Mouse (Mus musculus) embryo, embryonic 9.5 days (tissue): ENCODE measurements around the gene Tmem43.

ENCODE experiments used
- DNase-seq: peaks from one replicate; pipeline ENCODE4 v3.0.0-alpha.2; 2017; ENCODE audit errors: extremely low spot score

Gene Tmem43

DNA sequence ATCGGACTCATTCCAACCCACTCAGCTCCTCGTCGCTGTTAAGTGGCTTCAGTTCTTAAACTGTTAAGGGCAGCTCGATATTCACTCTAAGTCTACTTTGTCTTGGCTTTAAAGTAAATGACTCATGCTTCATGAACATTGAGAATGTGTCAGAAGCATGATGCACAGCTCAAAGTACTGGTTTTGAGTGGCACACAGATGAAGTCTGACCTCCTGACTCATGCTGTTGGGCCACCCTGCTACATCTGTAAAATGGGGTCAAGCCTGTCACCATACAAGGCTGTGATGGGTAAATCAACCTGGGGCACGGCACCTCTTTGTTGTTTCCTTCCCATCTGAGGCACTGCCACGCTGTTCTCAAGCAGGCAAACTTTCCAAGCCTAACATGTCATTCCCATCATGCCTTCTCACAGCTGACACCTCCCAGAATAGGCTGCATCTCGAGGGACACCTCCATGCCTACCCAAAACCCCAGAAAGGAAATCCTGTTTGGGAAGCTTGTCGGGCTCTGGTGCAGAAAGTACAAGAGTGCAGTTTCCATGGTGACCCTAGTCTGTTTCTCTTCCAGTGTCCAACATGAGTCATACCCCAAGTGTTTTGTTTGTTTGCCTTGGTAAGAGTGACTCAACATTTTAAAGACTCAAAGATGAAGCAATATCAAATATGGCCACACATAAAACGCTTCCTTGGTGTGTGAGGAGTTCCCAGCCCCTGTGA is 15.2 kb downstream of the Tmem43 start:
- DNase-seq: no peak

DNA sequence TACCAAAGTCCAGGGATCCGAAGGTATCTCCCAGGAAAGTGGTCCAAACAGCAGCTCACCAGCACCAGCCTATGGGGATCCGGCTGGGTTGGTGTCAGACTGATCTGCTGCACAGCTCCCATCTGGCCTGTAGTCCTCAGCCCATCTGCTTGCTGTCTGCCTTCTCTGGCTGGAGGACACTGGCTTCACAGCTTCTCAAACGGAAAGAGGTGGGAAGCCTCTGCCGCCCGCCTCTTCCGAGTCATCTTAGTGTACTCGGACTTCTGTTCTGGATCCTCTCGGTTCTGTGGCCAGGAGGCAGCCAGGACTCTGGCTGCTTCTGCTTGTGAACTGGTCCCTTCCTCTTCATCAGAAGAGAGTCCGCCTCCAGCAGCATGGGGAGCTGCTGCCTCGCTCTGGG is 16.4 kb downstream of the Tmem43 start:
- DNase-seq: no peak

DNA sequence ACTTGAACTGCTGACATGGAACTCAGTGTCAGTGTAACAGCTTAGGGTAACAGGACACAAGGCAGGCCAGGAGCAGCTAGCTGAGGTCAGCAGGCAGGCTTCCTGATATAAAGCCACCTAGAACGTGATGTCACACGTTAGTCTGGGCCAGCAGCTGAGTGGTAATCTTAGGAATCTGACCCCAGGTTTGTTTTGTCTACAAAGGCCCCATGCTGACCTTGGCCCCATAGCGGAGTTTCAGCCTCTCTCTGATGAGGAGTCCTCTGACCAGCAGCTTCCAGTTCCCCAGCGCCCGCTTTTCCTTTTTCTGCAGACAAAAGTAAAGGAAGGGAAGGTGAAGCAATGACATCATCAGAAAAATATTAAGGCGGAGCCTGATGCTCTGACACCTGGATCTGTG is 17.5 kb downstream of the Tmem43 start:
- no peak for DNase-seq

DNA sequence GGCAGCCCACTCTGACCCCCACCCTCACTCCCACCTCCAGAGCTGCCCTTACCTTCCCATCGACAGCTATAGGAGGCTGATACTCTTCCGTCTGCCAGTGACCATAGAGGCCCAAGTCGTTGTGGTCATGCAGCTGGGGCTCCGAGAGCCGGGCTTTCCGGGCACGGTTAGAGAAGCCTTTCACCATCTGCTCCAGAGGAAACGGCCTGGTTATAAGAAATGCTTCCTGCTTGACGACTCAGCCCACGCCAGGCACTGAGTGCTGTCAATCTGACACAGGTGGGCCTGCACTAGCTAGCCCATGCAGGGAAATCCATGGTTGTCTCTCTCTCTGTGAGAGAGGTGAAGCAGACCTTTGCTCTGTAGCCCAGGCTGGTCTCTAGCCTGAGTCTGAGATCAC is 19.6 kb downstream of the Tmem43 start:
- no peak for DNase-seq

DNA sequence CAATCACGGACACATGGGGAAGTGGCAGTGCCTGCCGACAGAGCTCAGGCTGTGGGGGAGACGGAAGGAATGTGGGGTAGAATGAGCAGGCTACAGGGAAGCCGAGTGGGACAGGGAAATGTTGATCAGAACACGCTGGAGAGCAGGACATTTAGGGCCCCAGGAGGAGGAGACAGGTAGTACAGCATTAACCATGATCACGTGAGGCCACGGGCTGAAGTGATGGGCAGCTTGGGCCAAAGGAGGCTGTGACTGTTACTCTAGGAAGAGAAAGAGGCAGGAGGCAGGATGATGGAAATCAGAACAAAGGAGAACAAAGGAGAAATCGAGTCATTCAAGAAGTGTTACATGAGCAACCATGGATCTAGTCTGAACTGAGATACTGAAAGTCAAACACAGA is 21.0 kb downstream of the Tmem43 start:
- no peak for DNase-seq

DNA sequence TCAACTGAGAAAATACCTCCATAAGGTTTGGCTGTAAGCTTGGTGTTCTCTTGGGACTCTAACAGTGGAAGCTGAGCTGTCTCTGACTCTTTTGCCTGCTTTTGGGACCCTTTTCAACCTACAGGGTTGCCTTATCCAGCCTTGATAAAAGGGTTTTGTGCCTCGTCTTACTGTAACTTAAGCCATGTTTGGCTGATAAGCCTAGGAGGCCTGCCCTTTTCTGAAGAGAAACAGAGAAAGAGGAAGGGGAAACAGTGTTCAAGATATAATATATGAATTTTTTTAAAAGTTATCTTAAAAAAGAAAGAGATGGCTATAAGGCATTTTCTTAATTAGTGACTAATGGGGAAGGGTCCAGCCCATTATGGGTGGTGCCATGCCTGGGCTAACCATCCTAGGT is 29.8 kb downstream of the Tmem43 start:
- no peak for DNase-seq

DNA sequence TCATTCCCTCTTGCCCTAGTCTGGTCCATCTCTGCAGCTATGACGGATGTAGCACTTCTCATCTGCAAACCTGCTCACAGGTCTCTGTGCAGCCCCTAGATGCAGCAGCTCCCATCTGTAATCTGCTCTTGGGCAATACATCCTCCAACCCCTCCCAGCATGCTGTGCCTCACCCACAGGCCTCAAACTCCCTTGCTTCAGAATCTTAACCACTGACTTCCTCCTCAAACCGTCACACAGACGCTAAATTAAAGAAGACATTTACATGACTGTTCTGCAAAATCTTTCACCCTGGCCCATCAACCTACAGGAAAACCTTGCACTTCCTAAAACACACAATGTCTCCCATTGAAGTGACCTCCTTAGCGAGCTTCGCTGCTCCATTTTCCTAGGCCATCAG is 32.5 kb downstream of the Tmem43 start:
- no peak for DNase-seq

DNA sequence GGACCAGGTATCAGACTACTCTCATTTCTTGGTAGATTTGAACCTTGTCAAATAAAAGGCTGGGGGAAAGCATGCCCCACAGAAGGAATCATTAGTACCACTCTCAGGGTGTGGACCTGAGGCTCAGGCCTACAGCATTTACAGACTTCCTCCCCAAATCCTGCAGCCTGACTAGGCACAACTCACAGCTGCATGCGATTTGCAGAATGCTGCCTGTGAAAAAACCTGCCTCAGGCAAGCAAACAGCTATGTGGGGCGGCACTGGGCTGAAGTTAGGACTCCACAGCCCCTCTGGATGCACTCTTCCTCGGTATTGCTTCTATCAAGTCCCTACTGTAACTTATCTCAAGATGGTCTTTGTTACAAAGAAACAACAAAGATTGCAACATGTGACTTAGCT is 34.5 kb downstream of the Tmem43 start:
- DNase-seq: no peak

DNA sequence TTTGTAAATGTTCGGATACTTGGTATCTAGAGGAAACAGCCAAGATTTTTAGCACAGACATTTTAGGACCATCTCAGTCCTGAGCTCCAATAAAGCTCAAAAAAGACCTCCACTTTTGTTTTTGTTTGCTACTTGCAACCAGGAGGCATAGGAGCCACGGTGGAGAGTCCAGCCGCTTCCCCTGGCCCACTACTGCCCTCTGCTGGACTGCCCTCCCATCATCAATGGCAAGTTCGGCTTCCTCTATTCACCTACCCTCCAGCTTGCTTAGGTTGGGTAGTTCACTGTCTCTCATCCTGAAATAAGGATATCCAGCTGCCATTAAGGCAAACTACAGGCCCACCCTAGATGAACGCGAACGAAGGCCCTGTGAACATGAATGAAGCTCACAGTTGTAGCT is 35.8 kb downstream of the Tmem43 start:
- peak; percentile 61 for DNase-seq

DNA sequence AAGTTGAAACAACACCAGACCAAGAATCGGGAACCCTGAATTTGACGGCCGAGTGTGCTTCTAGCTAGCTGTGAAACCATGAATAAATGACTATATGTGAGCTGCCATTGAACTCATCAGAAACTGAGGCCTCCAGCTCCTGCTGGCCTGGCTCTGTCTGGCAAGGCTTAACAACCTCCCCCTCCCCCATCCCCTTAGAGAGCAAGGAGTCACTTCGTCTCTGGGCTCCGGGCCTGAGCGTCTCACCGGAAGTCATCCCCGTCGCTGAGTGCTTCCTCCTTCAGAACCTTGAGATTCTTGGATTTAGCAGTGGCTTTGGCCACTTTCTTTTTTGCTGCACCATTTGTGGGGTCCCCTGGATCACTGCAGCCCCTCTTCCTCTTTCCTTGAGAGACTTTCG is 36.7 kb downstream of the Tmem43 start:
- DNase-seq: no peak

DNA sequence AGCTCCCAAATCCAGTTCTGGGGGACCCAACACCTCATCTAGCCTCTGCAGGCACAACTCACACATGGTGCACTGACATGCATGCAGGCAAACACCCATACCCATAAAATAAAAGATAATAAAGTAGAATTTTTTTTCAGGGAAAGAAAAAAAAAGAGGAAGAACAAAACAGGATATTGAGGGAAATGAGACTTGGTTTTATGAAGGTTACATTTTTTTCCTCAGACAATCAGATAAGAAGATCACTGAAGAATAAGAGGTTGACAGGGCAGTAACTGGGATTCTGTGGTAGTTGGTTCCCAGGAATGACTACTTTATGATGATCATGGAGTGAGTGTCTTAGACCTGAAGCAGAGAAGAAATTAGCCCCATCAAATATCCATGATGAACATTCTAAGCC is 40.6 kb downstream of the Tmem43 start:
- no peak for DNase-seq

DNA sequence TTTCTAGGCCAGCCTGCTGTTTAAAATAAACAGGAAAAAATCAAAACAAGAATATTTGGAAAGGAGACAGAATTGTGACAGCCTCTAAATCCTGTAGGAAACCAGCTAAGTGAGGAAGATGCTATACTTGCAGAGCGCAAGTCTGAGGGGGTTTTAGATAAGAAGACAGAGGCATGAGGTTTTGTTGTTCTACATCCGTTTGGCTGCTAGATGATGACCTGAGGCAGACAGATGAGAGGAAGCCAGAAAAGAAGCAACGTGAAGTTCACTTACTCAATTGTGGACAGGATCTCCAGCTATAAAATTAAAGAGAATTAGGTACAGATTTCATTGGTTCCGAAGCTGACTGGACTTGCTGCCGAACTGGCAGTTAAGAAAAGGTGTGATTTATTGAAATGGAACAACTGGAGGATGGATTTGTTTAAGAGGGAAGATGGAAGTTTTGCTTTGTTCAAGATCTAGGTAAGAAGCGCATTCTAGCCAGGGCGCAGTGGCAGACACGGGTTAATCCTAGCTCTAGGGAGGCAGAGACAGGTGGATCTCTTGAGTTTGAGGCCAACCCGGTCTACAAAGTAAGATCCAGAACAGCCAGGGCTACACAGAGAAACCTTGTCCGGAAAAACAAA is 41.3 kb downstream of the Tmem43 start:
- DNase-seq: no peak

DNA sequence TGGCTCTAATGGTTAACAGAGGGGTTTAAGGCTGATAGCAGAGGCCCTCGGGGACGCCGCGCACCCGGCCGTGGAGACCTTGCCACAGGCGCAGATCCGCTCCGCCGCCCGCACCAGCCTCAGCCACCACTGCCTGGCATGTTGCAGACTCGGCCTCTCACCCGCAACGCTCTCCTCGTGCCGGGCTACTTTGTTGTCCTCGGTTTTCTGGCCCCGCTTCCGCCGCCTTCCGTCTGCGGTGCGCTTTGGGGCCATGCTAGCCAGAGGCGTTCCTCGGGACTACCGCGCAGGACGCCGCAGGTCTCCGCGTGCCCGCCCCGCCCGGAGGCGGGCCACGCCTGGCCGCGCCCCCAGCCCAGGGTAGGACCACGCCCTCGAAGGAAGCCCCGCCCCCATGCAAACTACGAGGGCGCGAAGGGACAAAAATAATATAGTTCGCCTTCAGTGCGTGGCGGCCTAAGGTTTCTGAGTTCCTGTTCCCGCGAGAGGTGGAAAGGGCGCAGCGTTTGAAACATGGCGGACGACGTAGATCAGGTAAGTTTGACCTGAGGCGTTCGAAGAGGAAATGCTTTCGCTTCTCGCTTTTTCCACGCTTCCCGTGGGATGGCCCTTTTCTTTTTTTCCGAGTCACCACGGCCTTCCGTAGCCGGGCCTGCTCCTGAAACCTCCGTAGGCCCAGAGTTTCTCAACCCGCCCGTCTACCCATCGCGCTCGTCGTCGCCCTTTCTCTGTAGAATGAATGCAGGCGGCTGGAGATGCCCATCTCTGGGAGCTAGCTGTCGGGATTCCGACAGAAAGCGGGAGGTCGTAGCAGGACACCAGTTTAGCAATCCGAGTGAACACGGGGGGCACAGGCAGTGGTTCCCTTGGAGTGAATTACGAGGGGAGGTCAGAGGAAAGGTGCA is 42.3 kb downstream of the Tmem43 start, which contains the start of the genes Xpc and Lsm3:
TSS of gene Xpc (minus strand) at position 344 of the 905 bp plus-strand sequence.
TSS of gene Lsm3 (plus strand) at position 384 of the 905 bp plus-strand sequence.
- peak; percentile 99 for DNase-seq

DNA sequence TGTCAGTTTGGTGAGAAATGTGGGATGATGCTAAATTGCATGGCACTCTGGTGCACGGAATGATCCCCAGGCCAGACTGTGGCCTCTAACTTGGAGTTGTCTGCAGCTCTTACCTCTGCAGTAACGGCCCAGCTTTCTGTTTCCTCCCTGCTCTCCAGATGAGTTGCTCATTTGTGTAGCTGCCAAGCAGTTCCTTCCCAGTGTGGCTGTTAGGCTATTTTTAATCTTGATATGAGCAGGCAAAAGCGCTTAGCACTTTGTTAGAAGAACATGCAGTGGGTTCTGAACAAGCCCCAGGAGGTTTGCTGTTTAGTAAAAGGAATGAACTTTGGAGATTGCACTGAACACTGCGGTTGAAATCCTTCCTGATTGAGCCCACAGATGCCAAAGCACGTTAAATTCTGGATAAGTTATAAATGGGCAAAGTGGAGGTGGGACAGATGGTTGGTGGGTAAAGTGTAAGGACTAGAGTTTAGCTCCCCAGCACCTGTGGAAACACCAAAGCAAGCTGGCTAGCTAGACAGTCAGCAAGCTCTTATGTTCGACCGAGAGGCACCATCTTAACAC is 45.0 kb downstream of the Tmem43 start:
- no peak for DNase-seq

DNA sequence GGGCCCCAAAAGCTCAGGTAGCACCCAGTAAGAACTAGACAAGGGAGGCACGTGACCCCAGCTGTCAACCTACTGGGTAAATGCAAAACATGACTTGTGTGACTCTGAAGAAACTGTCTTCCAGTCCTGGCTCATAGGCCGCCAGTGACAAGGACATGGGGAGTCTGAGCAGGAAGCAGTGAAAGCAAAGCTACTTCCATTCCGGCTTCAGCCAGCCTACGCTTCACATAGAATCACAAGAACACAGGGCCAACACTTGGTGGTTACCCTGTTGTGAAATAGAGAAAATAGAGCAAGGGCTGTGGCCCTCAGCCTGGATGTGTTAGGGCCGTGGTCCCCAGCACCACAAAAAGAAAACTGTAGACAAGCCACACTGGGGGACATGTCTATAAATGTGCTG is 49.3 kb downstream of the Tmem43 start:
- no peak for DNase-seq

DNA sequence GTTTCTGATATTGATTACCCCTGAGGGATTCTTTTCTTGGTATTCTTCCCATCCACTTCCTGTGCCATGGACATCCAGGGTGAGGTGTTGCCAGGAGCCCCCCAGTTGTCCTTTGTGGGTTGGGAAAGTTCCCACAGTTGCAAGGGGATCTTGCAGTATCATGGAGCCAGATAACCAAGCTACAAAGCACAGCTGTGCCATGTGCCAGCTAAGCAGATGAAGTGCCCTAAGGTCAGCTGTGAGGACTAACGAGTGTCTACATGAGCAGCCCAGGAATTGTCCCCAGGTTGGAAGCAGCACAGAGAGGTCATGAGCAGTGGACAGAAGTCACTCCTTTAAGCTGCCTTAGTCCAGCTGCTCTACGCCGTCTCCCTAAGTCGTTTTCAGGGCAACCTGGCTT is 52.0 kb downstream of the Tmem43 start:
- DNase-seq: no peak

DNA sequence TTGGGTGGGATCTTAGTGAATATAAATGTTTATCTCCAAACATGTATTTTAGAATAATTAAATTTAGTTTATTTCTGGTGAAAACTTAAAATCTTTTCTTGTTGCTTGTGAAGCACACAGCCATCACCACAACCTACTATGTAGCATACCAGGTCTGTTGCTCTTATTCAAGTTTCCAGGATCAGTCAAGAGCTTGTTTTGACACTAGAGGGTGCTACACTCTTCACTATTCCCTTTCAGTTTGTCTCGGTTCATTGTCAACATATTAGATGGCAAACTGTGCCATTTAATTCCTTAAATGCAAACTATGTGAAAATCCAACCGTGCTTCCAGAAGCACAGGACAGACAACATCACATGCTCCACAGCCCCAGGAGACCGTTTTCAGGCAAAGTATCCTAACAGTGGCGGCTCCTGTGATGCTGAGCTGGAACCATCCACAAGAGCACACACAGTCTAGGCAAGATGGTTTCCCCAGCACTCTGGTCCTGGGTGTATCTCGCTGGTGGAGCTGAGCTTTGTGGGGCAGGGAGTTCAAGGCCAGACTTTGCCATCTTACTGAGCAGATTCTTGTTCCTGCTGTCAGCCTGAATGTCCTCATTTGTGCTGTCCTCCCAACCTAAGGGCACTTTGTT is 53.8 kb downstream of the Tmem43 start:
- DNase-seq: peak; percentile 39

DNA sequence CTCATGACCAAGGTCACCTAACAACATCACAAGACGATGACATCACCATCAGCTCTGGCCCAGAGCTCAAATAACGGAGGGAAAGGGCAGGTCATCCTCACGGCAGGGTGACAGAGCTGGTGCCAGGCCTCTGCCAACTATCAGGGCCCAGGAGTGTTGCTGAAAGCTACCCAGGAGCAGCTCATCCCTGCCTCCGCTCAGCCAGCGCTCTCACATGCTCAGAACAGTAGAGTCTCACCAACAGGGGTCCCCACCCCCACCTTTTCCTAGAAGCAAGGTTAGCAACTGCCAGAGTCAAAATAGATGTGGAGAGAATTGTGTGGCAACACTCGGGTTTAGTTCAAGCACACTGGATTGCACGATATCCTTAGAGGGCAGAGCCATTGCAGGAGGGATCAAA is 54.8 kb downstream of the Tmem43 start:
- no peak for DNase-seq

DNA sequence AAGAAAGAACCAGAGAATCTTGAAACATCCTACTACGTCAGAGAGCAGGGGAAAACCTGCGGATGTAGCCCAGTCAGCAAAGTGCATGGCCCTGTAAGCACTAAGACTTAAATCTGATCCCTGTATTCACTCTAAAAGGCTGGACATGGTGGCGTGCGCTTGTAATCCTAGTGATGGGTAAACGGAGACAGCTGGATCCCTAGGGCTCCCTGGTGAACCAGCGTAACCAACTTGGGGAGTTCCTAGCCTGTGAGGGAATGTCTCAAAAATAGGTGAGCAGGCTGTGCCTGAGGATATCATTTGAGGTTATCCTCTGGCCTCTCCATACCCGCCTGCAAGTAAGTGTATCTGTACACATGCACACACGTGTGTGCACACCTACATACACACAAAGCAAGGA is 57.2 kb downstream of the Tmem43 start:
- no peak for DNase-seq

DNA sequence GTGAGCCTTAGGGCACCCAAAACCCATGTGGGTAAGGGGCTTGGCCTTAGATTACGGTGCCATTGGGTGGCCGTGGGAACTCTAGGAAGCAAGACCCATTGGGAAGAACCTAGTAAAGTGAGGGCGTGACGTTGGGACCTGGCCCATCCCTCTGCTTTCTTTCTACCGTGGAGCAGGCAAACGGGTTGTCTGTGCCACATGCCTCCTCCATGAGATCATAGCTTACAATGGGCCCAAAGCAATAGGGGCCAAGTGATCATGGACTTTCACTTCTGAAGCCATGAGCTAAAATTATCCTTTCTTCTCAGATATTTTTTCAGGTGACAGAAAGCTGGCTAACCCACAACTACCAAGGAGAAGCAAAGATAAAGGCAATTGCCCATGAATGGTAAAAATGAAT is 57.8 kb downstream of the Tmem43 start:
- DNase-seq: no peak

DNA sequence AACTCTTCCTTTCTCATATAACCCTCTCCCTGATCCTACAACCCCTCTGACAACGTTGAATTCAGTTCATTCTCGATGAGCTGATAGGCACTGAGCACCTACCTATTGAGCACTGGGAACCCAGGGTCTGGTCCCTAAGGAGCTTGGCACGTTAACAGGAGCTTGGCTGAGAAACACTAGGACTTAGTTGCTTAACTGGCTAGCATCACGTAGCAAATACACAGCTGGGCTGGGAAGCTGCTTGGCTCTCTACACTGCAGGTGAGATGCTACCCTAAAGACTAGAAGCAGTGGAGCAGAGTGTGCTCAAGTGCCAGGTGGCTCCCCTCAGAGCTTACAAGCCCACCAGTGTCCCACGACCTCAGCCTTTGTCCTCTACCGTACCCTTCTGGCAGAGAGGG is 59.2 kb downstream of the Tmem43 start:
- no peak for DNase-seq

DNA sequence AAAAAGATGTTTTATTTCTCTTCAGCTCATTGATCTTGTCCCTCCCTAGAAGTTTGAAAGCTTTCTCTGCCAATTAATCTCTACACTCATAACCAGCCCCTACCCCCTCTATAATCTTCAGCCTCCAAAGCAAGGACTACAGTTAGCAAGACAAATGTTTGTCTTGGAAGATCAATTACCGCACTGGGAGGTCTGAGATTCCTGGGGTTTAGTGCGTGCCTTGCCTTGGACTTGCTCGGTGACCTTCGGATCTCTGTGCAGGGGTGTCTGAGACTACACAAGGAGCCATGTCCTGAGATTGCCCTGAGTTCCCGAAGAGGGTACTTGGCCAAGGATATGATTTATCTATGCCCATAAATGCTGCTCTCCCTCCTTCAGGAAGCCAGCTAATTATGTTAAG is 59.9 kb downstream of the Tmem43 start:
- no peak for DNase-seq
